Mouse (Mus musculus) thymus, adult 2 months (tissue): ENCODE results near the gene Itm2b.

Source experiments
- CTCF ChIP-seq: fragments of 200-500 bp; IDR thresholded peaks from 2 replicates; pipeline ENCODE4 v1.5.1; 2012; ENCODE audit warnings: mild to moderate bottlenecking, control low read depth, low read length, moderate library complexity, borderline replicate concordance; ENCODE audit not compliant: control insufficient read depth, poor library complexity, insufficient read depth; ENCODE audit errors: extremely low read depth
- POLR2A ChIP-seq: fragments of 200-500 bp; IDR thresholded peaks from 2 replicates; pipeline ENCODE4 v1.6.1; 2012; ENCODE audit warnings: mild to moderate bottlenecking, low read length, control low read depth, moderate library complexity; ENCODE audit not compliant: control insufficient read depth, poor library complexity, insufficient read depth; ENCODE audit errors: extremely low read depth

- TF ChIP-seq CTCF, result no peak
- no peak for TF ChIP-seq POLR2A
Observed at GRCm38 (mm10) chr14:73383746-73384145, 1.3 kb downstream of the Itm2b start.
